Mouse (Mus musculus): ENCODE data around the gene Sv2a. TPM values are rescaled to one million over a fixed set of nuclear protein-coding genes. Genes with fewer than 3 reads are reported as not detected.
"Not testable (repeated sequence)": the region's sequence is repeated elsewhere in the genome, so short reads cannot be mapped to it uniquely, and the experiment has no call there.

Sv2a gene
- polyA plus RNA-seq, 1 experiment, result 0.28 TPM

- TF ChIP-seq GATA1 (IDR thresholded peaks at IDR 0.05; ENCODE audit: low read length), result no peak
These were observed 50.2 kb downstream of the Sv2a start for GRCm38 (mm10) chr3:96230910-96231757.

GRCm38 (mm10) chr3:96231758-96232120, 50.8 kb downstream of the Sv2a start:
- no peak for TF ChIP-seq GATA1 (IDR thresholded peaks at IDR 0.05; ENCODE audit: low read length)

- TF ChIP-seq GATA1 (IDR thresholded peaks at IDR 0.05; ENCODE audit: low read length), result no peak
These were observed 54.0 kb downstream of the Sv2a start for GRCm38 (mm10) chr3:96234914-96235313.

- no peak for TF ChIP-seq GATA1 (IDR thresholded peaks at IDR 0.05; ENCODE audit: low read length)
These were observed 54.9 kb downstream of the Sv2a start for GRCm38 (mm10) chr3:96235836-96236235.

- no peak for TF ChIP-seq GATA1 (IDR thresholded peaks at IDR 0.05; ENCODE audit: low read length)
These were observed 55.9 kb downstream of the Sv2a start for GRCm38 (mm10) chr3:96236834-96237334.

- TF ChIP-seq GATA1 (IDR thresholded peaks at IDR 0.05; ENCODE audit: low read length), result no peak
These were observed 56.5 kb downstream of the Sv2a start for GRCm38 (mm10) chr3:96237335-96237903.

GRCm38 (mm10) chr3:96237904-96238511, 57.1 kb downstream of the Sv2a start:
- no peak for TF ChIP-seq GATA1 (IDR thresholded peaks at IDR 0.05; ENCODE audit: low read length)

- not testable (repeated sequence) for TF ChIP-seq GATA1 (IDR thresholded peaks at IDR 0.05; ENCODE audit: low read length)
These were observed 58.2 kb downstream of the Sv2a start, which contains the start of gene Hist2h3c2 for GRCm38 (mm10) chr3:96238954-96239793. Hist2h3c2 (minus strand) TSS chr3:96239127.

- not testable (repeated sequence) for TF ChIP-seq GATA1 (IDR thresholded peaks at IDR 0.05; ENCODE audit: low read length)
These were observed 59.2 kb downstream of the Sv2a start, which contains the start of gene Hist2h2aa2 for GRCm38 (mm10) chr3:96239949-96240798. Hist2h2aa2 (minus strand) TSS chr3:96240276.

- TF ChIP-seq GATA1 (IDR thresholded peaks at IDR 0.05; ENCODE audit: low read length), result no peak
These were observed 59.8 kb downstream of the Sv2a start for GRCm38 (mm10) chr3:96240799-96241197.

GRCm38 (mm10) chr3:96243921-96244572, 63.1 kb downstream of the Sv2a start:
- TF ChIP-seq GATA1 (IDR thresholded peaks at IDR 0.05; ENCODE audit: low read length), result no peak

Other genes with a start within 250 kb of the Sv2a start
- 7.2 and 7.7 TPM in 2 replicates for gene Plekho1, start 185.2 kb upstream of the Sv2a start, polyA plus RNA-seq (2012)
- gene Vps45, start 122.7 kb upstream of the Sv2a start, polyA plus RNA-seq (2012), result 5.6 and 5.8 TPM in 2 replicates
- 10.4 and 11.5 TPM in 2 replicates for gene Otud7b, start 76.6 kb upstream of the Sv2a start, polyA plus RNA-seq (2012)
- gene Mtmr11, start 19.1 kb upstream of the Sv2a start, polyA plus RNA-seq (2012), result not detected in 2 replicates
- gene Sf3b4, start 8.8 kb upstream of the Sv2a start, polyA plus RNA-seq (2012), result 1,005 and 1,197 TPM in 2 replicates
- 159 and 228 TPM in 2 replicates for gene Bola1, start 38.6 kb downstream of the Sv2a start, polyA plus RNA-seq (2012)
- gene Hist2h2ab, start 38.7 kb downstream of the Sv2a start, polyA plus RNA-seq (2012), result 0.44 and 0.69 TPM in 2 replicates
- gene Hist2h2ac, start 39.7 kb downstream of the Sv2a start, polyA plus RNA-seq (2012), result 2.5 and 6.5 TPM in 2 replicates
- 0.13 and 0.21 TPM in 2 replicates for gene Hist2h2be, start 40.0 kb downstream of the Sv2a start, polyA plus RNA-seq (2012)
- gene Hist2h3c2, start 58.0 kb downstream of the Sv2a start, polyA plus RNA-seq (2012), result 45.1 and 54.3 TPM in 2 replicates
- 48.7 and 66.2 TPM in 2 replicates for gene Hist2h2aa2, start 59.1 kb downstream of the Sv2a start, polyA plus RNA-seq (2012)
- 3.6 and 5.8 TPM in 2 replicates for gene Hist2h2aa1, start 64.3 kb downstream of the Sv2a start, polyA plus RNA-seq (2012)
- not detected in 2 replicates for gene Hist2h3c1, start 65.5 kb downstream of the Sv2a start, polyA plus RNA-seq (2012)
- gene Hist2h4, start 82.2 kb downstream of the Sv2a start, polyA plus RNA-seq (2012), result 2.2 and 2.7 TPM in 2 replicates
- gene Hist2h3b, start 87.5 kb downstream of the Sv2a start, polyA plus RNA-seq (2012), result 32.0 and 50.2 TPM in 2 replicates
- gene Hist2h2bb, start 88.6 kb downstream of the Sv2a start, polyA plus RNA-seq (2012), result 0.37 and 1.5 TPM in 2 replicates
- not detected in 2 replicates for gene Fcgr1, start 112.8 kb downstream of the Sv2a start, polyA plus RNA-seq (2012)

Data from G1E-ER4 (cell line).